Mouse (Mus musculus) CH12.LX (cell line): ENCODE results near the gene Cars. TPM values are rescaled to one million over a fixed set of nuclear protein-coding genes. Genes with fewer than 3 reads are reported as not detected.

Experiments used
- DNase-seq: peaks from one replicate; pipeline ENCODE4 v3.0.0-alpha.2; 2013; ENCODE audit errors: extremely low read depth
- H3K27ac ChIP-seq: 2 replicates; pipeline ENCODE4 v1.5.1; 2012; ENCODE audit warnings: low read depth, mild to moderate bottlenecking, control low read depth, moderate library complexity; ENCODE audit not compliant: insufficient read depth
- H3K27me3 ChIP-seq: replicated peaks from 2 replicates; pipeline ENCODE3; 2012; ENCODE audit warnings: inconsistent platforms
- H3K36me3 ChIP-seq, 2 experiments: replicated peaks in 1 of 2; 2 replicates each; pipeline versions ENCODE3 to v1.6.1; 2012; ENCODE audit warnings: inconsistent platforms in 1 of 2, low read length in 1 of 2, mild to moderate bottlenecking in 1 of 2, mixed read lengths in 1 of 2, moderate library complexity in 1 of 2; ENCODE audit not compliant: control insufficient read depth in 1 of 2, insufficient read depth in 1 of 2
- H3K4me1 ChIP-seq, 2 experiments: 2 replicates each; pipeline ENCODE4 v1.6.1; 2012; ENCODE audit warnings: inconsistent platforms in 1 of 2, moderate library complexity in 1 of 2; ENCODE audit not compliant: insufficient read depth in 2 of 2, control insufficient read depth in 1 of 2
- H3K4me2 ChIP-seq: 2 replicates; pipeline ENCODE4 v1.6.1; 2012; ENCODE audit warnings: low read depth, mild to moderate bottlenecking, control low read depth; ENCODE audit not compliant: poor library complexity, insufficient read depth, severe bottlenecking
- H3K4me3 ChIP-seq, 3 experiments: fragments of 150-350 bp in 1 of 3; sonication (generic) in 1 of 3; replicated peaks in 1 of 3; 2 replicates each; pipeline versions ENCODE3 to v1.5.1; 2011 to 2012; ENCODE audit warnings: low read depth in 2 of 3, low read length in 2 of 3, mild to moderate bottlenecking in 2 of 3, moderate library complexity in 2 of 3, control low read depth in 1 of 3, improper control_type of control experiment in 1 of 3, inconsistent platforms in 1 of 3, mixed read lengths in 1 of 3; ENCODE audit not compliant: poor library complexity in 1 of 3
- H3K79me2 ChIP-seq: replicated peaks from 2 replicates; pipeline ENCODE4 v1.6.1; 2012; ENCODE audit warnings: mild to moderate bottlenecking, moderate library complexity; ENCODE audit not compliant: control insufficient read depth, poor library complexity, insufficient read depth, severe bottlenecking; ENCODE audit errors: extremely low read depth
- H3K9ac ChIP-seq: 2 replicates; pipeline ENCODE4 v1.6.1; 2012; ENCODE audit warnings: low read depth, mild to moderate bottlenecking, control low read depth, moderate library complexity; ENCODE audit not compliant: insufficient read depth
- H3K9me3 ChIP-seq: replicated peaks from 2 replicates; pipeline ENCODE3; 2012; ENCODE audit warnings: low read length, inconsistent platforms, mixed read lengths
- CHD1 ChIP-seq: IDR thresholded peaks from 2 replicates; pipeline ENCODE4 v1.6.1; 2012; ENCODE audit warnings: low read depth, low read length, improper control_type of control experiment, inconsistent platforms
- CHD2 ChIP-seq: IDR thresholded peaks from 2 replicates; pipeline ENCODE4 v1.6.1; 2011; ENCODE audit warnings: low read length, improper control_type of control experiment
- CTCF ChIP-seq, 2 experiments: IDR thresholded peaks in 1 of 2; conservative IDR thresholded peaks in 1 of 2; 2 replicates each; pipeline ENCODE4 v1.5.1; 2011 to 2012; ENCODE audit warnings: low read depth in 2 of 2, low read length in 2 of 2, improper control_type of control experiment in 1 of 2, inconsistent platforms in 1 of 2, mild to moderate bottlenecking in 1 of 2, moderate library complexity in 1 of 2
- E2F4 ChIP-seq: IDR thresholded peaks from 2 replicates; pipeline ENCODE4 v1.6.1; 2011; ENCODE audit warnings: low read depth, low read length, improper control_type of control experiment; ENCODE audit not compliant: insufficient replicate concordance
- ETS1 ChIP-seq: conservative IDR thresholded peaks from 2 replicates; pipeline ENCODE4 v1.6.1; 2012; ENCODE audit warnings: low read depth, mild to moderate bottlenecking, inconsistent platforms, low read length, improper control_type of control experiment, moderate library complexity
- JUND ChIP-seq: conservative IDR thresholded peaks from 2 replicates; pipeline ENCODE4 v1.6.1; 2011; ENCODE audit warnings: low read depth, low read length, improper control_type of control experiment
- MEF2A ChIP-seq: IDR thresholded peaks from 2 replicates; pipeline ENCODE4 v1.6.1; 2014; ENCODE audit warnings: low read depth, mild to moderate bottlenecking, inconsistent platforms, low read length, improper control_type of control experiment, borderline replicate concordance
- NELFE ChIP-seq: IDR thresholded peaks from 2 replicates; pipeline ENCODE4 v1.6.1; 2011; ENCODE audit warnings: low read depth, low read length, improper control_type of control experiment
- PAX5 ChIP-seq: IDR thresholded peaks from 2 replicates; pipeline ENCODE4 v1.6.1; 2012; ENCODE audit warnings: low read length, inconsistent platforms, mixed read lengths
- POLR2A ChIP-seq: IDR thresholded peaks from 2 replicates; pipeline ENCODE4 v1.6.1; 2011; ENCODE audit warnings: low read depth, mild to moderate bottlenecking, improper control_type of control experiment, low read length
- POLR2AphosphoS2 ChIP-seq: IDR thresholded peaks from 2 replicates; pipeline ENCODE4 v1.6.1; 2011; ENCODE audit warnings: low read depth, low read length, improper control_type of control experiment
- RAD21 ChIP-seq: IDR thresholded peaks from 2 replicates; pipeline ENCODE4 v1.6.1; 2011; ENCODE audit warnings: low read depth, mild to moderate bottlenecking, low read length, improper control_type of control experiment, moderate library complexity
- SIN3A ChIP-seq: IDR thresholded peaks from 2 replicates; pipeline ENCODE4 v1.6.1; 2012; ENCODE audit warnings: low read length, improper control_type of control experiment, inconsistent platforms
- SMC3 ChIP-seq: IDR thresholded peaks from 2 replicates; pipeline ENCODE4 v1.6.1; 2011; ENCODE audit warnings: low read depth, low read length, improper control_type of control experiment
- TBP ChIP-seq: conservative IDR thresholded peaks from 2 replicates; pipeline ENCODE4 v1.6.1; 2011; ENCODE audit warnings: low read depth, low read length, improper control_type of control experiment
- TCF12 ChIP-seq: IDR thresholded peaks from 2 replicates; pipeline ENCODE4 v1.6.1; 2014; ENCODE audit warnings: low read depth, mild to moderate bottlenecking, inconsistent platforms, low read length, improper control_type of control experiment
- UBTF ChIP-seq: IDR thresholded peaks from 2 replicates; pipeline ENCODE4 v1.6.1; 2012; ENCODE audit warnings: low read depth, mild to moderate bottlenecking, inconsistent platforms, low read length, improper control_type of control experiment, moderate library complexity
- ZC3H11A ChIP-seq: IDR thresholded peaks from 2 replicates; pipeline ENCODE4 v1.6.1; 2012; ENCODE audit warnings: low read depth, mild to moderate bottlenecking, inconsistent platforms, low read length, improper control_type of control experiment
- ZKSCAN1 ChIP-seq: IDR thresholded peaks from 2 replicates; pipeline ENCODE4 v1.6.1; 2012; ENCODE audit warnings: low read depth, inconsistent platforms, low read length, improper control_type of control experiment, borderline replicate concordance
- ZMIZ1 ChIP-seq: IDR thresholded peaks from 2 replicates; pipeline ENCODE4 v1.6.1; 2012; ENCODE audit warnings: low read depth, mild to moderate bottlenecking, inconsistent platforms, low read length, improper control_type of control experiment
- ZNF384 ChIP-seq: IDR thresholded peaks from 2 replicates; pipeline ENCODE4 v1.6.1; 2012; ENCODE audit warnings: low read depth, low read length, improper control_type of control experiment, inconsistent platforms
- dilution Hi-C: fragments of 300-500 bp; cut with MboI; formaldehyde crosslinking; loops from 2 replicates; pipeline ENCODE4 v1.14.3; 2020; ENCODE audit warnings: low sequenced_read_pairs; ENCODE audit not compliant: extremely low pct_unique_long_range_greater_than_20kb, extremely low pct_ligation_motif_present
- in situ Hi-C: fragments of 300-500 bp; cut with MboI; formaldehyde crosslinking; loops from 3 replicates; pipeline ENCODE4 v1.14.3; 2019; ENCODE audit warnings: low sequenced_read_pairs, low pct_ligation_motif_present, low pct_unique_long_range_greater_than_20kb, mixed read lengths
- polyA plus RNA-seq: library from polyadenylated mRNA; unstranded; fragments of >175 nt; gene quantifications from 2 replicates; pipeline ENCODE4 v1.2.1, GENCODE M21; 2012; ENCODE audit warnings: low read depth; ENCODE audit not compliant: insufficient read length
- total RNA-seq, 2 experiments: library from RNA; depleted of rRNA; stranded (reverse); fragments of 300-350 nt in 1 of 2; fragments of >200 nt in 1 of 2; gene quantifications; 2 replicates each; pipeline ENCODE4 v1.2.3; 2012 to 2014

The Cars gene
- total and polyA plus RNA-seq, 3 experiments: 118 to 222 (median 170) TPM

GRCm38 (mm10) chr7:143533284-143533683 is 66.6 kb downstream of the Cars start:
- H3K36me3 ChIP-seq: peaks cover 90 to 99% of the 10 kb centered on the region in 2 experiments
- H3K4me3 ChIP-seq: no peak overlapping the region
- H3K9ac ChIP-seq: no peak overlapping the region
- dilution Hi-C loops (no loop called here), in situ Hi-C loops (no loop called here)
- no peak overlapping the region for H3K27ac ChIP-seq
- no peak for DNase-seq
- TF ChIP-seq CHD1: no peak
- TF ChIP-seq CTCF (conservative IDR thresholded peaks at IDR 0.05 in 1 of 2, IDR thresholded peaks at IDR 0.05 in 1 of 2; ENCODE audit: low read depth in 2 of 2, low read length in 2 of 2): no peak
- no peak for TF ChIP-seq TCF12
- TF ChIP-seq, all 38 proteins: peak for 0
- H3K27me3 ChIP-seq: no peaks in the 10 kb centered on the region
- no peaks in the 10 kb centered on the region for H3K9me3 ChIP-seq
- no peaks in the 10 kb centered on the region for H3K4me1 ChIP-seq
- peaks cover 22% of the 10 kb centered on the region for H3K79me2 ChIP-seq
- no peak overlapping the region for H3K4me2 ChIP-seq

- Histone ChIP-seq H3K4me1 (no peaks in the 10 kb centered on the region), H3K4me3 (no peak overlapping the region), H3K36me3 (peaks cover 90 to 99% of the 10 kb centered on the region in 2 experiments)
Observed at GRCm38 (mm10) chr7:143532410-143532809, 67.5 kb downstream of the Cars start.

GRCm38 (mm10) chr7:143519333-143519732 is 80.6 kb downstream of the Cars start:
- Histone ChIP-seq H3K9me3 (no peaks in the 10 kb centered on the region), H3K27ac (no peak overlapping the region), H3K4me2 (no peak overlapping the region), H3K36me3 (peaks cover 85 to 97% of the 10 kb centered on the region in 2 experiments), H3K4me1 (no peaks in the 10 kb centered on the region), H3K79me2 (no peaks in the 10 kb centered on the region), H3K9ac (no peak overlapping the region), H3K4me3 (no peak overlapping the region), H3K27me3 (no peaks in the 10 kb centered on the region)
- dilution Hi-C loops: no loop called here
- in situ Hi-C loops: no loop called here
- TF ChIP-seq POLR2A: no peak
- TF ChIP-seq ZMIZ1: no peak
- TF ChIP-seq ZC3H11A: no peak
- no peak for TF ChIP-seq E2F4
- TF ChIP-seq CHD2: no peak
- no peak for DNase-seq

More at GRCm38 (mm10) chr7:143532410-143532809, 67.5 kb downstream of the Cars start:
- dilution Hi-C loops: no loop called here
- in situ Hi-C loops: no loop called here
- DNase-seq: no peak
- no peak overlapping the region for H3K27ac ChIP-seq
- TF ChIP-seq POLR2A (no peak), NELFE (no peak), UBTF (no peak), RAD21 (no peak), PAX5 (no peak), CHD2 (no peak), ZKSCAN1 (no peak), JUND (no peak), ETS1 (no peak), POLR2AphosphoS2 (no peak), ZC3H11A (no peak), TBP (no peak), ZNF384 (no peak), MEF2A (no peak), SIN3A (no peak), SMC3 (no peak)
- peaks cover 14% of the 10 kb centered on the region for H3K79me2 ChIP-seq
- no peak overlapping the region for H3K9ac ChIP-seq
- H3K9me3 ChIP-seq: no peaks in the 10 kb centered on the region
- H3K27me3 ChIP-seq: no peaks in the 10 kb centered on the region
- no peak overlapping the region for H3K4me2 ChIP-seq
